Mouse (Mus musculus) ovary, postnatal 14 days (tissue): Measurements from ENCODE around the gene 3110009E18Rik.

Experiments used
- DNase-seq: peaks from one replicate; pipeline ENCODE4 v3.0.0; 2022; ENCODE audit warnings: low spot score

The 3110009E18Rik gene

DNA sequence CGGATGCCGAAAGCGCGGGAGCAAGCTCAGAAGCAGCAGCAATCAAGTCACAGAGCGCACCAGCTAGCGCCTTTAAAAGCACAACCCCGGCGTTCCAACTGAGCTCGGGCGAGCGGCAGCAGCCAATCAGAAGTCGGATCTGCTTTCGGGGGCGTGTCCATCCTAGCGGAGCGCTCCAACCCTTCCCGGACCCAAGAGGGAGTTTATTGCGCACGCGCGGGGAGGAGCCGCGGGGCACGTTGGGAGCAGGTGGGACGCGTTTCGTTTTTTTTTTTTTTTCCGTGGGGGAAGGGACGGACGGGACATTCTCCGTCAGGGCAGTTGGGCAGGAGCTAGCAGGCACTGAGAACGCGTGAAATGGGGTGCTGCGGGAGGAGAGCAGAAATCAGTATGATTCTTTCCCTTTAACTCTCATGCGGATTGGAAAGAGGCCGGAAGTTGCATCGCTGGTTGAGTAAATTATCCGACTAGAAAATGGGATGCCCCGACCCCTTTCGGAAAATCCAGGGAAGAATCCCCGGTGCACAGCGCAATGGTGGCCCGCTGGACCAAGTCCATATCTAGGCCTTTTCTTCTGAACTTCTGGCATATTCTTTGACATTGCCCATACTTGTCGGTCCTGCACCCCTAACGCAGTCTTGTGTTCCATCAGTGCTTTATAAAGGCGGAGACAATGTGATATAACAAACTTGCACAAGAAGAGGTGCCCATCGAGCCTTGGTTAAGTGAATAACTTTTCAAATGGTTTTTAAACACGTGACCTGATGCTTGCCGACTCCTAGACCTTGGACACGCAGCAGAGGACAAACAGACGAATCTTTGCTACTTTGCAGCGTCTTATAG, at the start of gene 3110009E18Rik, which contains the start of gene Dbi:
Gene 3110009E18Rik, plus strand, starts transcription at position 219 of the 843 bp plus-strand sequence.
Gene Dbi, minus strand, starts transcription at position 110 of the 843 bp plus-strand sequence.
- DNase-seq, result peak; percentile 91

DNA sequence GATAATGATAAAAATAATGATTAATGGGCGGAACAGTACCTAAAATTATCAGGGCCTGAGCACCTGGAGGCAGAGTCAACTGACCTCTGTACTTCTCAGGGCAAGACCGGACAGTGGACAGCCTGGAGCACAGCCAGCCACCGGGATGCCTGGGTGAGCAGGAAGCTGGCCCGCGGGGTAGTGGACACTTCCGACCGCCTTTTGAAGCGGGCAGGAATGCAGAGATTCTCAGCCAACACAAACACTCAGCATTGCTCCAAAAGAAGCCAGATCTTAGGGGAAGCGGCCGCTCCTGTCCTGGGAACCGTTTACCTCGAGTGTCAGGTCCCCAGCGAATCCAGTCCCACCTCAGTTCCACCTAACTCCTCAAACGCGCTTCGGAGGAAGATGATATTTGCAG, 48.1 kb upstream of the 3110009E18Rik start:
- DNase-seq, result no peak

DNA sequence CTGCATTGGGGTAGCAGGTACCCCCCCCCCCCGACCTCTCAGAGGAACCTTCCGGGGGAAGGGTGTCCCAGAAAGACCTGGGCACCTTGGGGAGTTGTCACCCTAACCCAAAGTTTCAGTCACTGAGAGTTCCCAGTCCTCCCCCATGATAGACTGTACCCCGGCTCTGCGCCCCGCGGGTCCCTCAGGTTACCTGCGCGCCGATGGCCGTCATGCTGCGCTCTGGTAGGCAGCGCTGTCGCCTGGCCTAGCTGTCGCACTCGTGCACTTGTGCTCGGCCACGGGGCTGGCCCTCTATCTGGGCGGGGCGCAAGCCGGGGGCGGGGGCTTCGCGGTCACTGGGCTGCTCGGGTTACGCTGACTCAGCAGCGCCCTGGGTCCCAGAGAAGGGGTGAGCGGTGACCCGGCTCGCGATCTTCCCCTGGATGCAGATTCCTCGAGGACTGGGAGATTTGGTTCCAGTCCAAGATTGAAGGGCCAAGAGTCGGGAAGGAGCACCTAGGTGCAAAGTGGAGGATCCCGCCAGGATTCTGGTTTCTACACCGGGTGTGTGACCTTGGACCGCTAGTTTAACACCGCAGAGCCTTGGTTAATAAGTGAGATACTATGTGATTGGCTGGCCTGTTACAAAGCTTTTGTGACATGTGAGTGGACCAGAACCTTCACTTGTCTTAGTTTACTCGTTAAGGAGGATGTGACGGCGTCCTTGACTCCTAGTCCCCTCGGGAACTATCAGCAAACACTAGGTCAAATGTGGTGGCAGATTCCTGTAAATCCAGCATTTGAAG, 47.3 kb upstream of the 3110009E18Rik start, which contains the start of gene Tmem37:
Gene Tmem37, minus strand, starts transcription at position 556 of the 788 bp plus-strand sequence.
- peak; percentile 46 for DNase-seq

DNA sequence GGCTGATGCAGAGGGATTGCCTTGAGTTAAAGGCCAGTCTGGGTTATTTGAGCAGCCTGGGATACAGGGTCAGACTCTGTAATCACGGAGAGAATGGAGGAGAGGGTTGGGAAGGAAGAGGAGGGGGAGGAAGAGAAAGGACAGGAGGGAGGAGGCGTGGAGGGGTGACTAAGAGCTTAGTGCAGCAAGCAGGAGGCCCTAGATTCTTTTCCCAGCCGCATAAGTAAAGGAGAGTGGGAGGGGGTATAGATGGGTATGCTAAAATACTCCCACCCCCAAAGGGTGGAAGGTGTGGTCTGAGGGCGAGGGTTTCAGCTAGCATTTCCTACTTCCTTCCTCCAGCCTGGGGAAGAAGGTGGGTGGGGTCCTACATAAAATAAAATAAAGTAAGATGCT, 46.7 kb upstream of the 3110009E18Rik start:
- DNase-seq, result no peak

DNA sequence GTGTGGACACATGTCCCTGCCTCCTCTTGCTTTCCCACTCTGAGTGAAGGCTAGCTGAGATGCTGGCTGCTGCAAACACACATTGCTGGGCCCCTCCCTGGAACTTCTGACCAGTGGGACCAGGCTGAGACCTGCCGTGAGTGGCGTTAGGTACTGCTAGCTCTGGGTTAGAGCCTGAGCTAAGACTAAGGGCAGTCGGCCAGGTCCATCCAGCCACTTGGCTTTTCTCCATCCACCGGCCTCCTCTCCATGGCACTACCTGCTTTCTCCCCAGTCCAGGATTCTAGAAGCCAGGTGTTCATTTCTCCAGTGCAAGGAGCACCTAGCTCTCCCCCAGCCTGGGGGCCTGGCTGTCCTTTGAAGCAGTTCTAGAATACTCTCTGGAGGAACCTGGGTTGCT, 46.1 kb upstream of the 3110009E18Rik start:
- DNase-seq, result no peak

DNA sequence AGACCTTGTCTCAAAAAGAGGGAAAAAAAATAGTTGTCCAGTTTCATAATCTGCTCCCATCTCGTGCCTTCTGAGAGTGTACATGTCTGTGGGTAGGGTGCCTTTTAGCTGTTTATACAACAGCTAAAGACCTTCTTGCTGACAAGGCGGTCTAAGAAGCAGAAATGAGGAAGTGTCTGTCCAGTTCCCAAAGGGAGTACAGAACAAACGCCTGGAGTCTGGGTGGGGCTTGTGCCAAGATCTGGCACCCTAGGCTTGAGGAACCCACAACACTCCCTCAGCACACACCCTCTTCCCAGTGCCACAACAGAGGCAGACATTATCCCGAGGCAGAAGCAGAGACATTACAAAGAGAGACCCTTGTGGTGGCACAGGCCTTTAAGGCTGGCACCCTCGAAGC, 45.5 kb upstream of the 3110009E18Rik start:
- no peak for DNase-seq

DNA sequence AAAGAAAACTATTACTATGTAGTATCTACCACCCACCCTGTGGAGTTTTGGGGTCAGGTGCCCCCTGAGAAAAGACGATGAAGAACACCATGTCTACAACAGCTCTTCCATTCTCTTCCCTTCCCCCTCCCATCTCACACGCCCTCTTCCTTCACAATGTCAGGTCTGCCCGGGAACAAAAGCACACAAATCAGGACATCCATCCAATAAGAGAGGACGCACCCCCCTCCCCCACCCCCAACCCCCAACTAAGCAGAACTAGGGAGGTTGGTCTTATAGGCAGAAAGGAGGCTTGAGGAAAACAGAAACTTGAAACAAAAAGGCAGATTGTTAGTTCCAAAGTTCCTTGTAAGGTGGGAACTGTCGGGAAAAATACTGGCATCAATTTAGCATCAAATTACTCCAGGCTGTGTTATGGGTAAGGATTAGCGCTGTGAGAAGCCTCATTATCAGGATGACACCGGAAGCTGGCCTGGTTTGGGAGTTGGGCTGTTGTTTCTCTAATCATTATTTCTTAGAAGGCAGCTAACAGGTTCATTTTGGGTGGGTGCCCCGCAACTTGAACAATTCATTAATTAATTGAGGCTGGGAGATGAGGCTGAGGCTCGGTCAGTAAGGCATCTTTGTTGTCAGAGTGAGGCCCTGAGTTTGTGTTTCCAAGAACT, 43.1 kb upstream of the 3110009E18Rik start:
- no peak for DNase-seq

DNA sequence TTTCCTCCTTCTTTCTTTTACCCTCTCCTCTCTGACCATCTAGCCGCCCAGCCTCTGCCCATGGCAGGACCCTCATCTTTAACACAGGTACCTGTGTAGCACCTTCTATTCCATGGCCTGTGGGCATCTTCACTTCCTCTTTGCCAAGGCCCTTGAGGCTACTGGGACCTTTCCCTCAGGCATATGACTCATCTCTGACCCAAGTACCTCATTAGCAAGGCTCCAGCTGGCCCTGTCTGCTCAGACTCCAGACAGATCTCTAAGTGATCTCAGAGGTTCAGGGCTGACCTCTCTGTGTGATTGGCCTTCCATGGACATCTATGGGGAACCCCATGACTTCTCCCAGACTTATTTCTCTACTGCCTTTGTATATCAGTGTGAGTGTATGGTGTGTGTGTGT, 40.4 kb upstream of the 3110009E18Rik start:
- DNase-seq, result no peak

DNA sequence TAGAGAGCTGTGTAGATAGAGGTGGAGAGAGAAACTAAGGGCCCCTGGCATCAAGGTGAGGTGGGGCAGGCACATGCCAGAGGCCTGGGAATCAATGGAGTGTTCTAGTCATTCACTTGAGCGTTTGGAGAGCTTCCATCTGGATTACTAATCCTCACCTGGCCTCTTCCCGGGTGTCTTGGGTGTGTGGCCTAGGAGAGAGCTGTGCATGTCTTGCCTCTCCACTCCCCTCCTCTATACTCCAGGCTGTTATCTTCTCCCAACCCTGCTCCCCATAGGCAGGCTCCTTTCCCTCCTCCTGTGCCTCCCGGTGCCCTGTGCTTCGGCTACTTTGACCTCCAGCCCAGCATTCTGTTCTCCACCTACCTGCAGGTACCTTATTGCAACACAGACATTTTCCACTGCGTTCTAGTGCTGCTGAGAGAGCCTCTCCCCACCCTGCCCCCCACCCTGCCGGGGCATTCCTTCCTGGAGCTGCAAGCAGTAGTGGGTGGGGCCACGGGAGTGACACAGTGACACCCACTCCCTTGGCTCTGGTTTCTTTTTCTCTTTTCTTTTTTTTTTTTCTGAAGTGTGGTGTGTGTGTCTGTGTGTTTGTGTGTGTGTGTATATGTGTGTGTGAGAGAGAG, 37.9 kb upstream of the 3110009E18Rik start:
- no peak for DNase-seq

DNA sequence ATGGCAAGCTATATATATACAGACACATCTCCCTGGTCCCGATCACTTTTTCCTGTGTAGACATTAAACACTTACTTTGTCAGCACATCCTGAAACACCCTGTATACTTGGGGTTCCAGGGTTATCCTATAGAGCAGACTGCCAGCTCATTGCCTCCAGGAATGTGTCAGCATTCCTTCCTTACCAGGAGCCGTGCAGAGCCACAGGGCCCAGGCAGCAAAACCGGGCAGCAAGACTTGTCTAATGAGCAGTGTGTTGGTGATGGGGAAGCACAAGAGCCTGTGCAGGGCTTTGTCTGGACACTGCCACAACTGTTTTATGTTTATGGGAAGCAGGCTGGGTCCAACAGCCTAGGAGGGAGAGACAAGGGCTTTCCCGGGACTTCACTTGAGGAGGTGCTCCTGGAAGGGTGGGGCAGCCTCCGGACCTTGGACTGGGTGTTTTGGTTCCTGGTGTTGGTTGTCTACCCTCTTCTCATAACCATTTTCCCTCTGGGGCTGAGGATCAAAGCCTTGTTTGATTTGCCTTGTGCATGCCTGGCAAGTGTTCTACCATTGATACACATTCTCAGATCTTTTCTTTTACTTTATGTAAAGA, 37.0 kb upstream of the 3110009E18Rik start:
- DNase-seq, result no peak

DNA sequence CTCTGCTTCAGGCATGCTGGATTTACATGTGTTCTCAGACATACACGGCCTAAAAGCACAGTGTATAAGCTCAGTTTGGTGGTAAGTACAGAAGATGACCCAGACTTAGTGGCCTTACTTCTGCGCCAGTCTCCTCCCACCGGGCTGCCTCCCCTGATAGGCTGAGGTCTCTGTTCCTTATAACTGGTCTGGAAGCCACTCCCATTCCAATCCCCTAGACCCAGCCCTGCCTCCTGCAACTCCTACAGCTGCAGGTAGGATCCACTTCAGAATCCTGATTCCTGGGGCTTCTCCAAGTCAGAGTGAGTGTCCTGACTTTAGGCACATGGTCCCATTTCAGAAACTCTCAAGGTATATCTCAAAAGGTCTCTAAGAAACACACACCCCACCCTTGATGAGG, 35.3 kb upstream of the 3110009E18Rik start:
- no peak for DNase-seq

DNA sequence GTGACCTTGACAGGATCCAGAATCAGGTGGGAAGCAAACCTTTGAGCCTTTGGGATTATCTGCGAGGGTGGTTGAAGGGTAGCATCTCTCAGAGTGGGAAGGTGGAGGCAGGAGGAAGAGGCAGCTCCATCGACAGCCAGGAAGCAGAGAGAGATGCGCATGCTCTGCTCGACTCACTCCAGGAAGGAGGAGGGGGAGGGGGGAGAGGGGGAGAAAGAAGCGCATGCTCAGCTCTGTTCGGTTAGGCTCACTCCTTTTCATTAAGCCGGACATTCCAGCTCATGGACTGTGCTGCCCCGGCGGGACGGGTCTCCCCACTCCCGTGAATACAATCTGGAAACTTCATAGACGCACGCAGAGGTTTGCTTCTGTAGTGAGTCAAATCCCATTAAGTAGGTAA, 34.3 kb upstream of the 3110009E18Rik start:
- DNase-seq, result no peak

DNA sequence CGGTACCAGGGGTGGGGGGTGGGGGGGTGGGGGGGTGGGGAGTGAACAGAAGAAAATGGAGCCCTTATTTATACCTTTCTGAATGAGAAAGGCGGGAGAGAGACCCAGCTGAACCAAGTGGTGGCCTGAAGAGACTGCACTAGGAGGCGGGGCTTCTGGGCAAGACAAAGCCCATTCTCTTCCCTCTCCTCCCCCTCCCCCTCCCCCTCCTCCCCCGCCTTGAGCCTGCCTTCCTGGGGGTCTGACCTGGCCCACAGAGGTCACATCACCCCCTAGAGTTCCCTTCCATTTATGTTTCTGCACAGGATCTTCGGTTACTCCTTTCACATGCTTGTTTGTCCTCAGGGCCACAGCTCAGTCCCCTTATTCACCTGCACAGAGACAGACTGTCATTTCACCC, 31.8 kb upstream of the 3110009E18Rik start:
- DNase-seq, result no peak

DNA sequence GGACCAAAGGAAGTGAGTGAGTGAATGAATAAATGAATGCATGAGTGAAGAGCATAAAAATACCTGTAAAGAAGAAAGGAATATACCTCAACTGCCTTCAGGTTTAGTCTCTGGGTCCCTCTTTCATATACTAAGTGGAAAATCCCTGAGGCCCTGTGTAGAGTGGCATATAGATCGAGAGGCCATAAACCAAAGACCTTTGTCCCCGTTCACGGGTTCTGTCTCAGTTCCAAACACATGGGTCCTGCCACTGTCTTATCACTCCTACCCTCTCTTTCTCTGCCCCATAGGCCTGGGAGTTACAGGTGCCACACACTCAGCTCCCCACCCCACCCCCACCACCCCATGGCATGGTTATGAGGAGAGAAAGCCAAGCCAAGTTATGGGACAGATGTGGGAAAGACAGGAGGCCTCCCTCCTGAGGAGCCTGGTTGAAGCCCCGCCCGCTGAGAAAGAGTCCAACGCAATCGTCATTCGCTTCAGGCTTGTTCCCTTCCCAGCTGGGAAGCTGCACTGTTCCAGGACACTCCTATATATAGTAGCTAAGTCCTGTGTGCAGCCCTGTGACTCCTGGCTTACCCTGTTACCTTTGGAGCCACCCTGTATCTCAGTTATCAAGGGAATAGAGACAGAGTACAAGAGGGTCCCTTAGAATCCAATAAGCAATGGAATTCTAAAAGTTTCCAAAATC, 30.0 kb upstream of the 3110009E18Rik start:
- DNase-seq, result no peak

DNA sequence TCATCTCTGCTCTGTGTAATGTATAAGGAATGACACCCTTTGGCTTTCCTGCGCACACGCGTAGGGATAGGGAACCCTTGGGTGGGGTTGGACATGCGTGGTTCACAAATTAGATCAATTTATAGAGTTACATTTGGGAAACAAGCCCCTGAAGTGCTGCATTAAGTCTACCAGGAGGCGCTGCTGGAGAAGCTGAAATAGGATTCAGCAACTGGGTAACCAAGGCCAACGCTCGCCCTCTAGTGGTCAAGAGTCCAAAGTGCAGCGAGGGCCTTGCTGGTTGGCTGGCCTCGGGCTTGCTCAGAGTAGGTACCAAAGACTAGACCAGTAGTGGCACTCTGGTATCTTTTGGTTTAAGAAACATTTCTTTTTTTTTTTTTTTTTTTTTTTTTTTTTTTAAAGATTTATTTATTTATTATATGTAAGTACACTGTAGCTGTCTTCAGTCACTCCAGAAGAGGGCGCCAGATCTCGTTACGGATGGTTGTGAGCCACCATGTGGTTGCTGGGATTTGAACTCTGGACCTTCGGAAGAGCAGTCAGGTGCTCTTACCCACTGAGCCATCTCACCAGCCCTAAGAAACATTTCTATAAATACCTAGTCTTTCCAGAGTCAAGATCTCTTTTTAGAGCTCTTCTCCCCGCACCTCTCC, 27.4 kb upstream of the 3110009E18Rik start:
- DNase-seq, result peak; percentile 91

DNA sequence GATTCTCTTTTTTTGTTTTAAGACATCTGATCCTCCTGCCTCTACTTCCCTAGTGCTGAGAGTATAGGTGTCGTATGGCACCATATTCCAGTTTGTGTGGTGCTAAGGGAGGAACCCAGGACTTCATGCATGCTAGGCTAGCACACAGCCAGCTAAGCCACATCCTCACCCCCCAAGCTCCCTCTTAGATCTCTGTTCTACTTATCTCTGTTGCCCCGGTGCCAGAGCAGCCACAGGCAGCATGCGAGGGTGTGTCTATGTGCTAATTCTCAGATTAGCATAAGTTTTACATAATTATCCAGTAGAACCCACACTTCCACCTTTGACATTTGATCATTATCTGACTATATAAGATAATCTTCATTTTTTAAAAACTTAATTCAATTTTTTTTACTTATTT, 26.1 kb upstream of the 3110009E18Rik start:
- no peak for DNase-seq

DNA sequence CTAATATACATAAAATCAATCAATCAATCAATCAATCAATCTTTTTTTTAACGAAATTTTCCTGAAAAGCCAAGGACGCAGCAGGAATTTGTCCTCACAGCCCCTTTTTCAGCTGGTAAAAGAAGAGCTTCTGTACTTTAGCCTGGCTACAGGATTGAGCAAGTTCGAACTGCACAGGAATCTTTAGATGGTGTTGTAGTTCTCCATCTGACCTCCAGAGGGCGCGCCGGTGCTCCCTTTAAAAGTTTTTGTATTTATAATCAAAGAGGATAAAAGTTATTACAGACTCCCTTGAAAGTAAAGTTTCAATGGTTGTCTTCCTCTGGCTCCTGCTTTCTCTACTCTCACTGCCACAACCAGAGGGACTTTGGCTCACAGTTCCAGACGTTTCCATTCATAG, 22.7 kb upstream of the 3110009E18Rik start:
- DNase-seq, result peak; percentile 66

DNA sequence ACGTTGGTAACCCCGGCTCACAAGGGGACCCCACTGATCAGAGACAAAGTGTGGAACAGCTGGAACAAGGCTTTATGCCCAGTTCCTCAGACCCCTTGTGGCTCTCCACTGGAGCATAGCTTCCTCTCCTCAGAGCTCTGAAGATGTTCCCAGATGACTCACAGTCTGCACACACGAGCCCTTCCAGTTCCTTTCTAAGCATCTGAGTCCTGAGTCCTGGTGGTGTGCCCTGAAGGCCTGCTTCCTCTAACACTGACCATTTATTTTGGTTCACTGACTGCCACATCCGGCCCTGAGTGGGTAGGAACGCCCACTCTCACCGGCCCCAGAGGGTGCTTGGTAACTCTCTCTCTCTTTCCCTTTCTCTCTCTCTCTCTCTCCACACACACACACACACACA, 21.5 kb upstream of the 3110009E18Rik start:
- DNase-seq, result no peak

DNA sequence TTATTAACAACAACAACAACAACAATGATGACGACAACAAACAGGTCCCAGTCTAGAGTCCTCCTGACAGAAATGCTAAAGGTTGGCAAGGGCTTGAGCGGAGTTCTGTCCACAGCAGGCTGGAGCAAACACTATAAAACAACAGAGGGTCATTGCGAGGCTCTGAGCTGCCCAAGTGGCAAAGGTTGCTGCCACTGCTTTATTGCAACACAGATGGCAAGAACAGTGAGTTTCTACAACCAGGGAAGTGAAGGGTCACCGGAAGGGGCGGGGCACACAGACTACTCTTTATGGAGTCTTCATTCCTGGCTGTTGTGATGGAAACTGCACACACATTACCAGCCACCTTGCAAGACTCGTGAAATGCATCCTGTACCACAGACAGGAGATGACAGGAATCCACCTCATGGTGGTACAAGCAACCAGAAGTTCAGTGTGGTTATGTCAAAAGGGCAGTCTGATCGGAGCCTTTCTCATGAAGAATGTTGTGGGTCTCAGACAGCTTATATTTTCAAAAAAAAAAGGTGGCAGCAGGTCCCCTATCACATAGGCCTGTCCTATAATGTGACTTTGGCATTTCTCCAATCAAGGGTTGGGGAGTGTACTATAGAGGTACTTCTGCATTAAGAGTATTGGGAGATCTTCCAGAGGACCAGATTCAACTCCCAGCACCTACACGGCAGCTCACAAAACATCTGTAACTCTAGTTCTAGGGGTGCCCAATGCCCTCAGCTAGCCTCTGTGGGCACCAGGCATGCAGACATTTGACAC, 20.3 kb upstream of the 3110009E18Rik start:
- no peak for DNase-seq

DNA sequence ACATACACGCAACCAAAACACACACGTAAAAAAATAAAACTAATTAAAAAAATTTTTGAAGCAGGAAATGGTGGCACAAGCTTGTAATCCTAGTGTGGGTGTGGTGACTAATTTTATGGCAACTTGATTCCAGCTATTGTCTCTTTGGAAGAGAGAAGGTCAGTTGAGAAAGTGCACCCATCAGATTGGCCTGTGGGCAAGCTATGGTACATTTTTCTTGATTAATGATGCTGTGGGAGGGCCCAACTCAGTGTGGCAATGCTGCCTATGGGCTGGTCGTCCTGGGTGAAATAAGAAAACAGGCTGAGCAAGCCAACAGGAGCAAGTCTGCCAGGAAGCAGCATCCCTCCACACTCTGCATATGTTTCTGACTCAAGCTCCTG, 19.8 kb upstream of the 3110009E18Rik start:
- no peak for DNase-seq
